Mouse (Mus musculus): ENCODE data around the gene Pxylp1.

Pxylp1 gene

GRCm38 (mm10) chr9:96785871-96786342, 106.6 kb downstream of the Pxylp1 start:
- no peak for TF ChIP-seq GATA4 (IDR thresholded peaks at IDR 0.05; ENCODE audit: insufficient replicate concordance, low read length)

DNA sequence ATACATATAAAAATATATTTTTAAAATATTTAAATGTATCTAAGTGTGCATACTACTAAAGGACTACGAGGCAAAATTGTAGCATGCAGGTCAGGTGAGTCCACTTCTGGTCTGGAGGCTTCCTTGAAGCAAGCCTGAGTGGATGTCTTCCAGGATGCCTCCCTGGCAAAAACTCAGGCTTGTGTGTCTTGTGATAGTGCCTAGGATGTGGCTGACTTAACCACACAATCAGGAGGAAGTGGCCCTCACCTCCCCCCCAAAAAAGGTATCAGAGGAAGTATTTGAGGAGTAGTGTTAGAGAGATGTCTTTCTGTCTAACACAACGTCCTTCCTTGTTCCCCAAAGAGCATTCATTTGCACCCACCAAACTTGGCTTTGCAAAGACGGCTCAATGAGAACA, 107.3 kb downstream of the Pxylp1 start:
- TF ChIP-seq GATA4 (IDR thresholded peaks at IDR 0.05; ENCODE audit: insufficient replicate concordance, low read length) = no peak

GRCm38 (mm10) chr9:96783667-96784066, 108.8 kb downstream of the Pxylp1 start:
- no peak for TF ChIP-seq GATA4 (IDR thresholded peaks at IDR 0.05; ENCODE audit: insufficient replicate concordance, low read length)

DNA sequence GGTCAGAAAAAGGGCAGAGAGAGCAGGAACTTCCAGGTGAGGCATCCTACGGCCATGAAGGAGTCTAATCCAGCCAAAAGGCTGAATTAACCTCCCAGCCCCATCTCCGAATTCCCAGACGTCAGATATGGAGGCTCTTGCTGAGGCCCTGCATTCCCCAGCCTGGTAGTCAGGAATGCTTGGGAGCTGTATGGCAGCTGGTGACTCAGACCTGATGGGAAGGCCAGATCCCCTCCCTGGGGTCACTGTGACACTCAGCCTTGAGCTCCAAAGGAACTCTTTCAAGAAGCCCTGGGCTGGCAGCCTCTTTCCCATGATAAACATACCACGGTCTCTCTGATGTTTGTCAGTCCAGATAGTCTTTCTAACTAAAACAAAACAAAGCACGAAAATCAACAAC, 109.2 kb downstream of the Pxylp1 start:
- TF ChIP-seq GATA4 (IDR thresholded peaks at IDR 0.05; ENCODE audit: insufficient replicate concordance, low read length) = no peak

GRCm38 (mm10) chr9:96782062-96782461, 110.4 kb downstream of the Pxylp1 start:
- TF ChIP-seq GATA4 (IDR thresholded peaks at IDR 0.05; ENCODE audit: insufficient replicate concordance, low read length) = no peak

Data from liver, adult (tissue).